Comparison of ENCODE assay signal across 10 mouse cellular contexts in genomic region chr5:28031577-28032236, GRCm38 (mm10).
"Had no signal": no experiment of that assay in that cellular context is flagged by ENCODE, and none has a peak within 500 bp of the region (broad histone marks: within the 10 kb centered on the region; RNA-seq: fewer than 3 reads in every experiment).

No protein-coding gene starts in this region.

- H3K27ac ChIP-seq: limb, embryonic 15.5 days; midbrain, embryonic 13.5 days had no signal

- H3K4me1 ChIP-seq: limb, embryonic 15.5 days; midbrain, embryonic 13.5 days had no signal

- ATAC-seq: midbrain, embryonic 13.5 days had no signal

- H3K36me3 ChIP-seq: limb, embryonic 15.5 days; midbrain, embryonic 13.5 days had no signal

- DNase-seq: kidney, adult 2 months; kidney, postnatal 25 days; layer of hippocampus, adult 9-11 months; layer of hippocampus, postnatal 36 days; lung, adult 18-20 months; right cerebral cortex, adult 18-20 months; spleen, adult 18-20 months; thymus, postnatal 36 days had no signal

- H3K4me2 ChIP-seq: limb, embryonic 15.5 days; midbrain, embryonic 13.5 days had no signal

- H3K9ac ChIP-seq: limb, embryonic 15.5 days; midbrain, embryonic 13.5 days had no signal

- H3K4me3 ChIP-seq: limb, embryonic 15.5 days; midbrain, embryonic 13.5 days had no signal

- H3K9me3 ChIP-seq: limb, embryonic 15.5 days; midbrain, embryonic 13.5 days had no signal

- H3K27me3 ChIP-seq: limb, embryonic 15.5 days; midbrain, embryonic 13.5 days had no signal
